Mouse (Mus musculus) neural tube, embryonic 11.5 days (tissue): ENCODE results near the gene Ric3. TPM values are rescaled to one million over a fixed set of nuclear protein-coding genes. Genes with fewer than 3 reads are reported as not detected.

Source experiments
- ATAC-seq: fragments of 200-750 bp; cut with Nextera tagmentation; 2 replicates; pipeline ENCODE4 v1.8.0; 2017; ENCODE audit warnings: moderate number of reproducible peaks, mild to moderate bottlenecking, moderate TSS enrichment, moderate library complexity; ENCODE audit not compliant: insufficient read depth, low FRiP score, low TSS enrichment
- DNase-seq: peaks from one replicate; pipeline ENCODE4 v3.0.0-alpha.2; 2015; ENCODE audit warnings: low spot score
- H3K27ac ChIP-seq: fragments of 300-500 bp; sonication (generic); 2 replicates; pipeline ENCODE4 v1.5.1; 2014; ENCODE audit warnings: low read depth, mild to moderate bottlenecking, low read length
- H3K27me3 ChIP-seq: fragments of 300-500 bp; sonication (generic); 2 replicates; pipeline ENCODE4 v1.6.1; 2014; ENCODE audit warnings: mild to moderate bottlenecking, low read length, mixed read lengths; ENCODE audit not compliant: control insufficient read depth, insufficient read depth
- H3K36me3 ChIP-seq: fragments of 300-500 bp; sonication (generic); 2 replicates; pipeline ENCODE4 v1.6.1; 2014; ENCODE audit warnings: mild to moderate bottlenecking, low read length, moderate library complexity, mixed read lengths; ENCODE audit not compliant: control insufficient read depth, insufficient read depth
- H3K4me1 ChIP-seq: fragments of 300-500 bp; sonication (generic); 2 replicates; pipeline ENCODE4 v1.6.1; 2014; ENCODE audit warnings: low read length, mixed read lengths; ENCODE audit not compliant: control insufficient read depth, insufficient read depth
- H3K4me2 ChIP-seq: fragments of 300-500 bp; sonication (generic); 2 replicates; pipeline ENCODE4 v1.6.1; 2014; ENCODE audit warnings: low read depth, mild to moderate bottlenecking, moderate library complexity
- H3K4me3 ChIP-seq: fragments of 300-500 bp; sonication (generic); 2 replicates; pipeline ENCODE4 v1.5.1; 2014; ENCODE audit warnings: low read depth, low read length
- H3K9ac ChIP-seq: fragments of 300-500 bp; sonication (generic); 2 replicates; pipeline ENCODE4 v1.6.1; 2014; ENCODE audit warnings: mild to moderate bottlenecking, low read length
- H3K9me3 ChIP-seq: fragments of 300-500 bp; sonication (generic); 2 replicates; pipeline ENCODE4 v1.6.1; 2016; ENCODE audit warnings: low read length; ENCODE audit not compliant: control insufficient read depth
- WGBS: fragments of 180-500 bp; shearing (Covaris S2); extraction: QIAGEN DNeasy Blood & Tissue Kit; methylation state at CpG from one replicate; pipeline ENCODE4 v1.1.7; 2014; 5-methylcytosine and 5-hydroxymethylcytosine counted together
- polyA plus RNA-seq: library from polyadenylated mRNA; unstranded; fragments of >200 nt; fragmentation: Nextera tagmentation; extraction: Ambion mirVana; gene quantifications from 2 replicates; pipeline ENCODE4 v1.2.1, GENCODE M21; 2014

Ric3 gene
- polyA plus RNA-seq, 1 experiment from 2014 or later: 18.1 TPM

- H3K9ac ChIP-seq: no peak overlapping the region
- no peak for ATAC-seq
- no peak overlapping the region for H3K4me3 ChIP-seq
- H3K4me1 ChIP-seq: no peaks in the 10 kb centered on the region
- WGBS: 86% methylated on average over 2 of the region's 2 CpGs
- H3K9me3 ChIP-seq: no peaks in the 10 kb centered on the region
- no peaks in the 10 kb centered on the region for H3K36me3 ChIP-seq
- DNase-seq: no peak
- H3K4me2 ChIP-seq: no peak overlapping the region
- no peak overlapping the region for H3K27ac ChIP-seq
- H3K27me3 ChIP-seq: no peaks in the 10 kb centered on the region
These were observed 51.1 kb downstream of the Ric3 start for GRCm38 (mm10) chr7:109032054-109032453.

GRCm38 (mm10) chr7:109031331-109031730 is 51.8 kb downstream of the Ric3 start:
- Histone ChIP-seq H3K36me3 (no peaks in the 10 kb centered on the region), H3K9me3 (no peaks in the 10 kb centered on the region), H3K4me1 (no peaks in the 10 kb centered on the region), H3K4me2 (no peak overlapping the region), H3K4me3 (no peak overlapping the region), H3K27me3 (no peaks in the 10 kb centered on the region), H3K27ac (no peak overlapping the region), H3K9ac (no peak overlapping the region)
- DNase-seq (no peak), ATAC-seq (no peak)
- 89% methylated on average over 3 of the region's 3 CpGs for WGBS

GRCm38 (mm10) chr7:109029961-109030465 is 53.1 kb downstream of the Ric3 start:
- Histone ChIP-seq H3K36me3 (no peaks in the 10 kb centered on the region), H3K9ac (no peak overlapping the region), H3K4me1 (no peaks in the 10 kb centered on the region), H3K27me3 (no peaks in the 10 kb centered on the region), H3K9me3 (no peaks in the 10 kb centered on the region), H3K4me3 (no peak overlapping the region), H3K4me2 (no peak overlapping the region), H3K27ac (no peak overlapping the region)
- DNase-seq (no peak), ATAC-seq (no peak)
- WGBS: 93% methylated on average over 6 of the region's 6 CpGs

- 0 out of 2 replicates have a peak, but pooled peaks cover 2% of the 10 kb centered on the region for H3K36me3 ChIP-seq
- H3K9me3 ChIP-seq: no peaks in the 10 kb centered on the region
- no peak overlapping the region for H3K4me3 ChIP-seq
- 30% methylated on average over 6 of the region's 6 CpGs for WGBS
- no peak overlapping the region for H3K27ac ChIP-seq
- H3K27me3 ChIP-seq: no peaks in the 10 kb centered on the region
- DNase-seq (peak; percentile 71), ATAC-seq (peak; percentile 45; the same call in 1 of the 2 replicates)
- H3K4me2 ChIP-seq: no peak overlapping the region
- no peaks in the 10 kb centered on the region for H3K4me1 ChIP-seq
- H3K9ac ChIP-seq: no peak overlapping the region
These were observed 54.9 kb downstream of the Ric3 start for GRCm38 (mm10) chr7:109028204-109028603.

GRCm38 (mm10) chr7:109027721-109028120 is 55.4 kb downstream of the Ric3 start:
- Histone ChIP-seq H3K36me3 (0 out of 2 replicates have a peak, but pooled peaks cover 2% of the 10 kb centered on the region), H3K4me2 (no peak overlapping the region), H3K27ac (no peak overlapping the region), H3K27me3 (no peaks in the 10 kb centered on the region), H3K4me3 (no peak overlapping the region), H3K9me3 (no peaks in the 10 kb centered on the region), H3K9ac (no peak overlapping the region), H3K4me1 (no peaks in the 10 kb centered on the region)
- ATAC-seq (no peak), DNase-seq (no peak)
- WGBS: 95% methylated on average over 7 of the region's 7 CpGs

GRCm38 (mm10) chr7:109026976-109027375 is 56.2 kb downstream of the Ric3 start:
- H3K4me3 ChIP-seq: no peak overlapping the region
- 92% methylated on average over 9 of the region's 9 CpGs for WGBS
- no peaks in the 10 kb centered on the region for H3K27me3 ChIP-seq
- H3K4me2 ChIP-seq: no peak overlapping the region
- H3K4me1 ChIP-seq: no peaks in the 10 kb centered on the region
- no peak for DNase-seq
- H3K36me3 ChIP-seq: 0 out of 2 replicates have a peak, but pooled peaks cover 2% of the 10 kb centered on the region
- no peak overlapping the region for H3K27ac ChIP-seq
- H3K9ac ChIP-seq: no peak overlapping the region
- ATAC-seq: no peak
- H3K9me3 ChIP-seq: no peaks in the 10 kb centered on the region

GRCm38 (mm10) chr7:109025743-109026142 is 57.4 kb downstream of the Ric3 start:
- no peak for ATAC-seq
- H3K4me2 ChIP-seq: no peak overlapping the region
- H3K36me3 ChIP-seq: 0 out of 2 replicates have a peak, but pooled peaks cover 2% of the 10 kb centered on the region
- H3K4me1 ChIP-seq: no peaks in the 10 kb centered on the region
- no peaks in the 10 kb centered on the region for H3K27me3 ChIP-seq
- DNase-seq: no peak
- H3K27ac ChIP-seq: no peak overlapping the region
- 87% methylated on average over 7 of the region's 7 CpGs for WGBS
- H3K9me3 ChIP-seq: no peaks in the 10 kb centered on the region
- no peak overlapping the region for H3K4me3 ChIP-seq
- H3K9ac ChIP-seq: no peak overlapping the region

- H3K36me3 ChIP-seq: 0 out of 2 replicates have a peak, but pooled peaks cover 2% of the 10 kb centered on the region
- ATAC-seq: peak; percentile 23; the same call in 1 of the 2 replicates
- peak; percentile 76 for DNase-seq
- peaks cover under 1% of the 10 kb centered on the region; the same call in 1 of the 2 replicates for H3K4me1 ChIP-seq
- 21% methylated on average over 3 of the region's 3 CpGs for WGBS
- no peaks in the 10 kb centered on the region for H3K9me3 ChIP-seq
- H3K4me2 ChIP-seq: no peak overlapping the region
- H3K9ac ChIP-seq: no peak overlapping the region
- H3K27ac ChIP-seq: no peak overlapping the region
- H3K27me3 ChIP-seq: no peaks in the 10 kb centered on the region
- H3K4me3 ChIP-seq: no peak overlapping the region
These were observed 61.7 kb downstream of the Ric3 start for GRCm38 (mm10) chr7:109021428-109021827.

GRCm38 (mm10) chr7:109019243-109019642 is 63.9 kb downstream of the Ric3 start:
- WGBS: 91% methylated on average over 7 of the region's 7 CpGs

More at GRCm38 (mm10) chr7:109019243-109019642, 63.9 kb downstream of the Ric3 start:
- peaks cover 5% of the 10 kb centered on the region; the same call in 1 of the 2 replicates for H3K4me1 ChIP-seq
- no peaks in the 10 kb centered on the region for H3K9me3 ChIP-seq
- DNase-seq (no peak), ATAC-seq (no peak)
- no peak overlapping the region for H3K4me2 ChIP-seq
- no peaks in the 10 kb centered on the region for H3K36me3 ChIP-seq
- H3K27ac ChIP-seq: no peak overlapping the region
- no peak overlapping the region for H3K9ac ChIP-seq
- no peak overlapping the region for H3K4me3 ChIP-seq
- no peaks in the 10 kb centered on the region for H3K27me3 ChIP-seq
